In genomic region chr19:32755792-32756635, GRCm38 (mm10) we compare ENCODE assay signal across 8 mouse cellular contexts. TPM values are rescaled to one million over a fixed set of nuclear protein-coding genes. Genes with fewer than 3 reads are reported as not detected.
A peak's percentile ranks its signal among the peaks of the same experiment; 100 is the strongest.
DNase-seq lines count a peak whose midpoint lies in the region; ATAC-seq lines count a peak whose summit lies in the region.

No protein-coding gene starts in this region.

- H3K9me3 ChIP-seq in hindbrain, embryonic 12.5 days (replicated peaks) = no peaks in the 10 kb centered on the region

- peak; percentile 85 for ATAC-seq in hindbrain, embryonic 12.5 days (ENCODE audit: low FRiP score)

- H3K4me3 ChIP-seq in hindbrain, embryonic 12.5 days = peak overlapping the region; percentile 96

- H3K36me3 ChIP-seq in hindbrain, embryonic 12.5 days = no peaks in the 10 kb centered on the region

- H3K4me1 ChIP-seq in hindbrain, embryonic 12.5 days = peaks cover 22% of the 10 kb centered on the region

- peak overlapping the region; percentile 80 for H3K9ac ChIP-seq in hindbrain, embryonic 12.5 days

- peak overlapping the region; percentile 90 for H3K4me2 ChIP-seq in hindbrain, embryonic 12.5 days (replicated peaks)

- H3K27ac ChIP-seq in hindbrain, embryonic 12.5 days = peak overlapping the region; percentile 99

- 1% methylated on average over 53 of the region's 53 CpGs for WGBS in hindbrain, embryonic 12.5 days

- H3K27me3 ChIP-seq in hindbrain, embryonic 12.5 days = peaks cover 6% of the 10 kb centered on the region

- peak; percentile 97 for DNase-seq in Muller cell, postnatal 12 days (ENCODE audit: inconsistent ontology term)
- peak; percentile 98 for DNase-seq in cerebellum, adult 9-11 months
- DNase-seq in frontal cortex, adult 2 months (ENCODE audit: extremely low spot score in 1 of 2, low spot score in 1 of 2) = peak; percentile 93 to 97
- peak; percentile 93 to 97 for DNase-seq in layer of hippocampus, postnatal 25 days (ENCODE audit: extremely low spot score in 1 of 2, low spot score in 1 of 2)
- peak; percentile 96 for DNase-seq in lung, postnatal 25 days (ENCODE audit: low spot score)
- DNase-seq in retina, embryonic 14.5 days (ENCODE audit: low spot score) = peak; percentile 97
- peak; percentile 98 for DNase-seq in thymus, postnatal 4 days

RNA-seq across cellular contexts. Expression of gene Pten, which starts 1.3 kb away (rescaled TPM):
- polyA plus RNA-seq in frontal cortex, adult 2 months (2012; rRNA removed) = 64.6 and 66.3 TPM in 2 replicates
- polyA plus RNA-seq in hindbrain, embryonic 12.5 days (2016; fragmentation: Nextera tagmentation; extraction: Ambion mirVana) = 14.1 and 15.7 TPM in 2 replicates
- total RNA-seq in layer of hippocampus, postnatal 25 days (2021) = 100 to 1,000 TPM; 111 to 117 TPM

RNA-seq across cellular contexts. Expression of gene Atad1, which starts 16.4 kb away (rescaled TPM):
- 66.8 and 70.7 TPM in 2 replicates for polyA plus RNA-seq in frontal cortex, adult 2 months (2012; rRNA removed)
- polyA plus RNA-seq in hindbrain, embryonic 12.5 days (2016; fragmentation: Nextera tagmentation; extraction: Ambion mirVana) = 98.6 and 102 TPM in 2 replicates
- 100 to 1,000 TPM in 1 of 2 experiments, 10 to 100 TPM in 1; 97.1 to 105 TPM for total RNA-seq in layer of hippocampus, postnatal 25 days (2021)

Comparison
In these comparisons a context has a peak if more than half of its experiments do, and no peak if none do; other contexts are left out.
1. Peak in every context shown above with its lines: DNase-seq, ATAC-seq, H3K4me3 ChIP-seq and H3K27ac ChIP-seq.